Mouse (Mus musculus): ENCODE results near the gene Gm12216.

- TF ChIP-seq POLR2A (IDR thresholded peaks at IDR 0.05; ENCODE audit: borderline replicate concordance, extremely low read depth, low read depth, low read length) (no peak), CTCF (IDR thresholded peaks at IDR 0.05; ENCODE audit: insufficient read depth, low read length) (no peak)
Measured at GRCm38 (mm10) chr11:53779808-53780207, 79.2 kb downstream of the Gm12216 start.
